Mouse (Mus musculus) spleen, postnatal 14 days (tissue): ENCODE results near the gene Rtn3.

ENCODE experiments used
- DNase-seq, 2 experiments: peaks; one replicate each; pipeline ENCODE4 v3.0.0; 2021 to 2022; ENCODE audit warnings: low spot score in 2 of 2

Rtn3 gene

GRCm38 (mm10) chr19:7487680-7488079, 4.6 kb upstream of the Rtn3 start:
- no peak for DNase-seq

- DNase-seq: no peak
These were observed 995 bp upstream of the Rtn3 start for GRCm38 (mm10) chr19:7484076-7484475.

- peak; percentile 9 to 27 for DNase-seq
These were observed 416 bp upstream of the Rtn3 start for GRCm38 (mm10) chr19:7483512-7483882.

- no peak for DNase-seq
These were observed 849 bp downstream of the Rtn3 start for GRCm38 (mm10) chr19:7482266-7482598.

GRCm38 (mm10) chr19:7481541-7482265, 1.4 kb downstream of the Rtn3 start:
- peak in 1 of 2 experiments; percentile 19 for DNase-seq

GRCm38 (mm10) chr19:7479751-7480248, 3.3 kb downstream of the Rtn3 start:
- no peak for DNase-seq

- DNase-seq: no peak
These were observed 12.4 kb downstream of the Rtn3 start for GRCm38 (mm10) chr19:7470643-7471042.

GRCm38 (mm10) chr19:7467915-7468314, 15.2 kb downstream of the Rtn3 start:
- DNase-seq: no peak

- no peak for DNase-seq
These were observed 23.7 kb downstream of the Rtn3 start for GRCm38 (mm10) chr19:7459370-7459769.

- no peak for DNase-seq
These were observed 24.2 kb downstream of the Rtn3 start for GRCm38 (mm10) chr19:7458901-7459300.

GRCm38 (mm10) chr19:7456803-7457202, 26.3 kb downstream of the Rtn3 start:
- DNase-seq: no peak

GRCm38 (mm10) chr19:7445596-7445995, 37.5 kb downstream of the Rtn3 start:
- no peak for DNase-seq

GRCm38 (mm10) chr19:7445105-7445504, 38.0 kb downstream of the Rtn3 start:
- no peak for DNase-seq

- DNase-seq: peak in 1 of 2 experiments; percentile 51
These were observed 41.6 kb downstream of the Rtn3 start for GRCm38 (mm10) chr19:7441493-7441892.

GRCm38 (mm10) chr19:7438295-7438694, 44.8 kb downstream of the Rtn3 start:
- DNase-seq: no peak

- DNase-seq: no peak
These were observed 46.8 kb downstream of the Rtn3 start for GRCm38 (mm10) chr19:7436061-7436970.

- DNase-seq: no peak
These were observed 48.2 kb downstream of the Rtn3 start for GRCm38 (mm10) chr19:7434887-7435286.

- DNase-seq: no peak
These were observed 57.7 kb downstream of the Rtn3 start for GRCm38 (mm10) chr19:7425398-7425775.

GRCm38 (mm10) chr19:7424590-7425397, 58.3 kb downstream of the Rtn3 start:
- no peak for DNase-seq

- DNase-seq: no peak
These were observed 59.0 kb downstream of the Rtn3 start for GRCm38 (mm10) chr19:7424131-7424530.

GRCm38 (mm10) chr19:7423656-7424030, 59.4 kb downstream of the Rtn3 start:
- no peak for DNase-seq

GRCm38 (mm10) chr19:7423028-7423655, 59.9 kb downstream of the Rtn3 start:
- DNase-seq: no peak
